Comparison of ENCODE assay signal across 19 mouse cellular contexts in genomic region chr13:19417885-19418521, GRCm38 (mm10). TPM values are rescaled to one million over a fixed set of nuclear protein-coding genes. Genes with fewer than 3 reads are reported as not detected.
A peak's percentile ranks its signal among the peaks of the same experiment; 100 is the strongest.
DNase-seq lines count a peak whose midpoint lies in the region; ATAC-seq and TF ChIP-seq lines count a peak whose summit lies in the region.
"Had no signal": no experiment of that assay in that cellular context is flagged by ENCODE, and none has a peak within 500 bp of the region (broad histone marks: within the 10 kb centered on the region; RNA-seq: fewer than 3 reads in every experiment).

No protein-coding gene starts in this region.

- H3K4me1 ChIP-seq in liver, adult 2 months (ENCODE audit: control insufficient read depth, insufficient read depth, low read length): no peaks in the 10 kb centered on the region
- H3K4me1 ChIP-seq in CH12.LX (ENCODE audit: control insufficient read depth in 1 of 2, insufficient read depth in 2 of 2): peaks cover 11 to 39% of the 10 kb centered on the region in 2 experiments
- H3K4me1 ChIP-seq in limb, embryonic 10.5 days: no peaks in the 10 kb centered on the region
- H3K4me1 ChIP-seq: forebrain, embryonic 15.5 days; hindbrain, embryonic 12.5 days; kidney, embryonic 15.5 days; midbrain, embryonic 12.5 days had no signal

- H3K79me2 ChIP-seq in liver, adult 2 months (ENCODE audit: control insufficient read depth, insufficient read depth, low read length): no peaks in the 10 kb centered on the region
- H3K79me2 ChIP-seq in CH12.LX (replicated peaks; ENCODE audit: control insufficient read depth, extremely low read depth, insufficient read depth, poor library complexity, severe bottlenecking): no peaks in the 10 kb centered on the region

- TF ChIP-seq EP300 in CH12.LX (IDR thresholded peaks at IDR 0.05; ENCODE audit: low read length): peak; percentile 50; the same call in 1 of the 2 replicates

- peak; percentile 67 for ATAC-seq in inflammation-experienced regulatory T-cells, adult 6 months
- ATAC-seq: forebrain, embryonic 15.5 days; intestine, embryonic 16.5 days; liver, postnatal 0 days had no signal

- dilution Hi-C loops in CH12.LX (cut with MboI; ENCODE audit: extremely low pct_ligation_motif_present, extremely low pct_unique_long_range_greater_than_20kb, low sequenced_read_pairs): no loop called here

- in situ Hi-C loops in CH12.LX (cut with MboI; ENCODE audit: low pct_ligation_motif_present, low pct_unique_long_range_greater_than_20kb, low sequenced_read_pairs): no loop called here

- H3K9me3 ChIP-seq in CH12.LX (replicated peaks; ENCODE audit: low read length): no peaks in the 10 kb centered on the region
- no peaks in the 10 kb centered on the region for H3K9me3 ChIP-seq in limb, embryonic 10.5 days (replicated peaks)
- H3K9me3 ChIP-seq: forebrain, embryonic 15.5 days; hindbrain, embryonic 12.5 days; kidney, embryonic 15.5 days; midbrain, embryonic 12.5 days had no signal

- TF ChIP-seq CTCF in liver, adult 2 months (IDR thresholded peaks at IDR 0.05; ENCODE audit: low read depth, low read length): no peak
- no peak for TF ChIP-seq CTCF in CH12.LX (conservative IDR thresholded peaks at IDR 0.05 in 1 of 2, IDR thresholded peaks at IDR 0.05 in 1 of 2; ENCODE audit: low read depth in 2 of 2, low read length in 2 of 2)

- 82% methylated on average over 4 of the region's 4 CpGs for WGBS in liver, adult 2 months
- 91% methylated on average over 4 of the region's 4 CpGs for WGBS in limb, embryonic 10.5 days

- no peaks in the 10 kb centered on the region for H3K27me3 ChIP-seq in liver, adult 2 months (ENCODE audit: control insufficient read depth, insufficient read depth, low read length)
- H3K27me3 ChIP-seq in CH12.LX (replicated peaks): no peaks in the 10 kb centered on the region
- H3K27me3 ChIP-seq in splenic B cell, adult 2 months (ENCODE audit: control insufficient read depth, insufficient read depth, low read length, poor library complexity, severe bottlenecking): no peaks in the 10 kb centered on the region
- H3K27me3 ChIP-seq in limb, embryonic 10.5 days (ENCODE audit: low read depth, poor library complexity, severe bottlenecking): no peaks in the 10 kb centered on the region
- H3K27me3 ChIP-seq: forebrain, embryonic 15.5 days; hindbrain, embryonic 12.5 days; kidney, embryonic 15.5 days; midbrain, embryonic 12.5 days had no signal

- no peak overlapping the region for H3K27ac ChIP-seq in liver, adult 2 months (replicated peaks; ENCODE audit: insufficient read depth, low read depth, low read length)
- H3K27ac ChIP-seq in CH12.LX (ENCODE audit: insufficient read depth, low read depth): peak overlapping the region; percentile 7; the same call in 1 of the 2 replicates
- no peak overlapping the region for H3K27ac ChIP-seq in limb, embryonic 10.5 days
- H3K27ac ChIP-seq: forebrain, embryonic 15.5 days; hindbrain, embryonic 12.5 days; kidney, embryonic 15.5 days; layer of hippocampus, adult 2 months; midbrain, embryonic 12.5 days had no signal

- H3K9ac ChIP-seq in liver, adult 2 months (ENCODE audit: low read depth, low read length): no peak overlapping the region
- H3K9ac ChIP-seq in CH12.LX (ENCODE audit: insufficient read depth, low read depth): peak overlapping the region; percentile 30; the same call in 1 of the 2 replicates
- H3K9ac ChIP-seq: forebrain, embryonic 15.5 days; hindbrain, embryonic 12.5 days; kidney, embryonic 15.5 days; liver, postnatal 0 days; midbrain, embryonic 12.5 days had no signal

- DNase-seq in liver, adult 2 months (ENCODE audit: extremely low read depth, low read depth, low spot score): peak; percentile 18
- DNase-seq in liver (no peak), CH12.LX (ENCODE audit: extremely low read depth) (peak; percentile 61)
- peak; percentile 69 for DNase-seq in splenic B cell, adult 2 months (ENCODE audit: low read depth, low spot score)
- no peak for DNase-seq in limb, embryonic 10.5 days (ENCODE audit: low spot score)
- no peak for DNase-seq in right cerebral cortex, postnatal 10 days (ENCODE audit: low spot score in 2 of 2)
- DNase-seq: adrenal gland, adult 2 months; cerebellum, adult 2 months; liver, postnatal 0 days; lung, postnatal 14 days; retina, postnatal 1 day; thymus, postnatal 36 days had no signal

- H3K4me2 ChIP-seq in CH12.LX (ENCODE audit: insufficient read depth, low read depth, poor library complexity, severe bottlenecking): peak overlapping the region; percentile 48
- H3K4me2 ChIP-seq: forebrain, embryonic 15.5 days; hindbrain, embryonic 12.5 days; kidney, embryonic 15.5 days; midbrain, embryonic 12.5 days had no signal

- H3K36me3 ChIP-seq in liver, adult 2 months (ENCODE audit: control insufficient read depth, insufficient read depth, low read length): no peaks in the 10 kb centered on the region
- no peaks in the 10 kb centered on the region for H3K36me3 ChIP-seq in CH12.LX (replicated peaks in 1 of 2; ENCODE audit: control insufficient read depth in 1 of 2, insufficient read depth in 1 of 2, low read length in 1 of 2)
- no peaks in the 10 kb centered on the region for H3K36me3 ChIP-seq in splenic B cell, adult 2 months (ENCODE audit: control insufficient read depth, insufficient read depth, low read length, poor library complexity, severe bottlenecking)
- H3K36me3 ChIP-seq in limb, embryonic 10.5 days: no peaks in the 10 kb centered on the region
- H3K36me3 ChIP-seq: forebrain, embryonic 15.5 days; hindbrain, embryonic 12.5 days; kidney, embryonic 15.5 days; midbrain, embryonic 12.5 days had no signal

- no peak overlapping the region for H3K4me3 ChIP-seq in liver, adult 2 months (ENCODE audit: insufficient read depth, low read depth, low read length)
- H3K4me3 ChIP-seq in CH12.LX (replicated peaks in 1 of 3; ENCODE audit: low read depth in 2 of 3, low read length in 2 of 3, poor library complexity in 1 of 3): no peak overlapping the region
- no peak overlapping the region for H3K4me3 ChIP-seq in limb, embryonic 10.5 days
- H3K4me3 ChIP-seq: forebrain, embryonic 15.5 days; hindbrain, embryonic 12.5 days; kidney, embryonic 15.5 days; layer of hippocampus, adult 2 months; midbrain, embryonic 12.5 days had no signal

- no peak for TF ChIP-seq POLR2A in liver, adult 2 months (IDR thresholded peaks at IDR 0.05; ENCODE audit: extremely low read depth, insufficient read depth, low read length)
- TF ChIP-seq POLR2A in CH12.LX (IDR thresholded peaks at IDR 0.05; ENCODE audit: low read depth, low read length): no peak

- no peak for TF ChIP-seq RAD21 in CH12.LX (IDR thresholded peaks at IDR 0.05; ENCODE audit: low read depth, low read length)

TF ChIP-seq in CH12.LX, 34 proteins besides CTCF, POLR2A, EP300 and RAD21 (continues in another document):
- TF ChIP-seq IRF4 (IDR thresholded peaks at IDR 0.05; ENCODE audit: low read depth, low read length) (no peak; the same call in 1 of the 2 replicates), SIN3A (IDR thresholded peaks at IDR 0.05; ENCODE audit: low read length) (no peak), RCOR1 (conservative IDR thresholded peaks at IDR 0.05; ENCODE audit: low read depth, low read length) (no peak), USF1 (IDR thresholded peaks at IDR 0.05; ENCODE audit: low read depth, low read length) (no peak), UBTF (IDR thresholded peaks at IDR 0.05; ENCODE audit: low read depth, low read length) (no peak), KAT2A (IDR thresholded peaks at IDR 0.05; ENCODE audit: insufficient replicate concordance, low read length) (no peak), CHD1 (IDR thresholded peaks at IDR 0.05; ENCODE audit: low read depth, low read length) (no peak), ELF1 (IDR thresholded peaks at IDR 0.05; ENCODE audit: low read depth, low read length) (peak; percentile 23; the same call in 1 of the 2 replicates), ZC3H11A (IDR thresholded peaks at IDR 0.05; ENCODE audit: low read depth, low read length) (no peak), MXI1 (IDR thresholded peaks at IDR 0.05; ENCODE audit: low read depth, low read length) (no peak), TCF12 (IDR thresholded peaks at IDR 0.05; ENCODE audit: low read depth, low read length) (peak; percentile 49), CHD2 (IDR thresholded peaks at IDR 0.05; ENCODE audit: low read length) (no peak), ZNF384 (IDR thresholded peaks at IDR 0.05; ENCODE audit: low read depth, low read length) (no peak), E2F4 (IDR thresholded peaks at IDR 0.05; ENCODE audit: insufficient replicate concordance, low read depth, low read length) (no peak), TBP (conservative IDR thresholded peaks at IDR 0.05; ENCODE audit: low read depth, low read length) (no peak), JUND (conservative IDR thresholded peaks at IDR 0.05; ENCODE audit: low read depth, low read length) (peak; percentile 42; the same call in 1 of the 2 replicates), PAX5 (IDR thresholded peaks at IDR 0.05; ENCODE audit: low read length) (no peak), HCFC1 (IDR thresholded peaks at IDR 0.05; ENCODE audit: low read depth, low read length) (no peak; the same call in 1 of the 2 replicates), GABPA (IDR thresholded peaks at IDR 0.05; ENCODE audit: insufficient replicate concordance, low read depth, low read length) (no peak), POLR2AphosphoS2 (IDR thresholded peaks at IDR 0.05; ENCODE audit: low read depth, low read length) (no peak), USF2 (conservative IDR thresholded peaks at IDR 0.05; ENCODE audit: low read depth, low read length) (no peak), ZKSCAN1 (IDR thresholded peaks at IDR 0.05; ENCODE audit: borderline replicate concordance, low read depth, low read length) (no peak), MAZ (IDR thresholded peaks at IDR 0.05; ENCODE audit: low read depth, low read length) (no peak), ZMIZ1 (IDR thresholded peaks at IDR 0.05; ENCODE audit: low read depth, low read length) (no peak), MEF2A (IDR thresholded peaks at IDR 0.05; ENCODE audit: borderline replicate concordance, low read depth, low read length) (peak; percentile 58), NRF1 (IDR thresholded peaks at IDR 0.05; ENCODE audit: low read depth, low read length) (no peak), NELFE (IDR thresholded peaks at IDR 0.05; ENCODE audit: low read depth, low read length) (no peak), MAFK (IDR thresholded peaks at IDR 0.05; ENCODE audit: insufficient replicate concordance, low read length) (peak; percentile 86), MYC (IDR thresholded peaks at IDR 0.05; ENCODE audit: low read depth, low read length) (no peak)

RNA-seq across cellular contexts. Expression of gene Stard3nl, which starts 22.4 kb away (rescaled TPM):
- total RNA-seq in liver, adult 2 months (2014; rRNA removed): 15.0 and 17.5 TPM in 2 replicates
- 6.9 and 8.5 TPM in 2 replicates for polyA plus RNA-seq in liver, adult 2 months (2012; rRNA removed)
- total RNA-seq in CH12.LX (2012; rRNA removed) (22.7 and 25.2 TPM in 2 replicates), CH12.LX (2014; rRNA removed) (35.3 and 38.1 TPM in 2 replicates)
- polyA plus RNA-seq in CH12.LX (2012; ENCODE audit: insufficient read length, low read depth): 30.5 and 35.3 TPM in 2 replicates
- polyA plus RNA-seq in inflammation-experienced regulatory T-cells, adult 6 months (2017; shearing (Covaris generic)): 10 to 100 TPM; 46.1 to 97.6 (median 51.4) TPM
- polyA plus RNA-seq in limb, embryonic 10.5 days (2016; fragmentation: Nextera tagmentation; extraction: Ambion mirVana): 98.4 and 100 TPM in 2 replicates

Comparison
In these comparisons a context has a peak if more than half of its experiments do, and no peak if none do; other contexts are left out.
1. DNase-seq: peak in liver, adult 2 months (single experiment), CH12.LX (single experiment) and splenic B cell, adult 2 months (single experiment); none in liver (single experiment), limb, embryonic 10.5 days (single experiment) and right cerebral cortex, postnatal 10 days (0 of 2).